Mouse (Mus musculus) myocyte (in vitro differentiated cells): ENCODE data around the gene Fam166a. TPM values are rescaled to one million over a fixed set of nuclear protein-coding genes. Genes with fewer than 3 reads are reported as not detected.

Experiments used
- H3K27me3 ChIP-seq: one replicate; pipeline ENCODE4 v1.6.1; 2011; ENCODE audit not compliant: control insufficient read depth, insufficient read depth, insufficient read length
- H3K36me3 ChIP-seq: one replicate; pipeline ENCODE4 v1.6.1; 2011; ENCODE audit not compliant: control insufficient read depth, insufficient read depth
- H3K4me2 ChIP-seq: one replicate; pipeline ENCODE4 v1.6.1; 2011; ENCODE audit warnings: low read depth, control low read depth
- H3K4me3 ChIP-seq: one replicate; pipeline ENCODE4 v1.5.1; 2011; ENCODE audit warnings: mild to moderate bottlenecking, control low read depth, moderate library complexity
- H3K79me2 ChIP-seq: one replicate; pipeline ENCODE4 v1.6.1; 2011; ENCODE audit not compliant: control insufficient read depth, insufficient read depth
- H3ac ChIP-seq: one replicate; pipeline ENCODE4 v1.6.1; 2011; ENCODE audit not compliant: control insufficient read depth, insufficient read length
- CEBPB ChIP-seq: IDR thresholded peaks from 2 replicates; pipeline ENCODE4 v1.6.1; 2011; ENCODE audit warnings: mild to moderate bottlenecking, moderate library complexity; ENCODE audit not compliant: poor library complexity, insufficient read depth, severe bottlenecking
- E2F4 ChIP-seq: IDR thresholded peaks from one replicate; pipeline ENCODE4 v1.6.1; 2011; ENCODE audit warnings: mild to moderate bottlenecking, control low read depth, moderate library complexity; ENCODE audit not compliant: insufficient read depth
- MAX ChIP-seq: IDR thresholded peaks from one replicate; pipeline ENCODE4 v1.6.1; 2011; ENCODE audit warnings: low read depth, mild to moderate bottlenecking, control low read depth
- MYOD1 ChIP-seq, 3 experiments: IDR thresholded peaks; one replicate each; pipeline ENCODE4 v1.6.1; 2011; ENCODE audit warnings: control low read depth in 2 of 3, low read depth in 2 of 3, mild to moderate bottlenecking in 2 of 3, moderate library complexity in 1 of 3; ENCODE audit not compliant: insufficient read length in 2 of 3, control insufficient read depth in 1 of 3
- MYOG ChIP-seq, 3 experiments: IDR thresholded peaks; one replicate each; pipeline ENCODE4 v1.6.1; 2011; ENCODE audit warnings: control low read depth in 2 of 3, low read depth in 2 of 3, mild to moderate bottlenecking in 2 of 3; ENCODE audit not compliant: insufficient read length in 2 of 3, control insufficient read depth in 1 of 3, insufficient read depth in 1 of 3
- POLR2A ChIP-seq: IDR thresholded peaks from one replicate; pipeline ENCODE4 v1.6.1; 2011; ENCODE audit warnings: low read depth, mild to moderate bottlenecking, control low read depth, moderate library complexity; ENCODE audit not compliant: insufficient read length
- POLR2AphosphoS2 ChIP-seq: IDR thresholded peaks from one replicate; pipeline ENCODE4 v1.6.1; 2011; ENCODE audit warnings: low read depth, control low read depth; ENCODE audit not compliant: insufficient read length
- REST ChIP-seq: IDR thresholded peaks from one replicate; pipeline ENCODE4 v1.6.1; 2011; ENCODE audit warnings: mild to moderate bottlenecking, control low read depth, moderate library complexity; ENCODE audit not compliant: insufficient read depth, insufficient read length
- SRF ChIP-seq: IDR thresholded peaks from one replicate; pipeline ENCODE4 v1.6.1; 2011; ENCODE audit warnings: low read depth; ENCODE audit not compliant: control insufficient read depth, insufficient read length
- TCF12 ChIP-seq: IDR thresholded peaks from one replicate; pipeline ENCODE4 v1.6.1; 2011; ENCODE audit warnings: mild to moderate bottlenecking, control low read depth; ENCODE audit not compliant: poor library complexity, insufficient read depth, severe bottlenecking
- TCF3 ChIP-seq: IDR thresholded peaks from one replicate; pipeline ENCODE4 v1.6.1; 2011; ENCODE audit warnings: low read depth, control low read depth; ENCODE audit not compliant: insufficient read length
- USF1 ChIP-seq: IDR thresholded peaks from one replicate; pipeline ENCODE4 v1.6.1; 2011; ENCODE audit warnings: low read depth, mild to moderate bottlenecking, control low read depth, moderate library complexity
- polyA plus RNA-seq: library from polyadenylated mRNA; unstranded; fragments of >200 nt; fragmentation: generic; extraction: Trizol; gene quantifications from one replicate; pipeline ENCODE4 v1.2.1, GENCODE M21; 2012; ENCODE audit warnings: missing spikeins

Fam166a gene
- polyA plus RNA-seq, 1 experiment: 0.48 TPM

GRCm38 (mm10) chr2:25180973-25181890 lies 37.3 kb upstream of the Fam166a start:
- Histone ChIP-seq H3K79me2 (no peaks in the 10 kb centered on the region), H3K36me3 (no peaks in the 10 kb centered on the region), H3ac (peak overlapping the region; percentile 10), H3K4me3 (peak overlapping the region; percentile 25), H3K27me3 (no peaks in the 10 kb centered on the region), H3K4me2 (peak overlapping the region; percentile 91)
- TF ChIP-seq REST: no peak
- TF ChIP-seq E2F4: no peak
- TF ChIP-seq CEBPB: no peak
- no peak for TF ChIP-seq USF1
- peak in 2 of 3 experiments; percentile 61 to 87 for TF ChIP-seq MYOD1 (IDR thresholded peaks at IDR 0.05; ENCODE audit: control insufficient read depth in 1 of 3, insufficient read length in 2 of 3, low read depth in 2 of 3)
- TF ChIP-seq POLR2AphosphoS2: no peak
- TF ChIP-seq MAX: no peak
- peak in 2 of 3 experiments; percentile 80 for TF ChIP-seq MYOG (IDR thresholded peaks at IDR 0.05; ENCODE audit: control insufficient read depth in 1 of 3, insufficient read depth in 1 of 3, insufficient read length in 2 of 3, low read depth in 2 of 3)
- TF ChIP-seq SRF: no peak
- TF ChIP-seq POLR2A: no peak
- no peak for TF ChIP-seq TCF12
- no peak for TF ChIP-seq TCF3

GRCm38 (mm10) chr2:25181891-25182397 lies 36.6 kb upstream of the Fam166a start:
- H3K36me3 ChIP-seq: no peaks in the 10 kb centered on the region
- peak overlapping the region; percentile 10 for H3ac ChIP-seq
- peak overlapping the region; percentile 91 for H3K4me2 ChIP-seq
- no peaks in the 10 kb centered on the region for H3K27me3 ChIP-seq
- no peak for TF ChIP-seq TCF3
- TF ChIP-seq CEBPB: no peak
- TF ChIP-seq MAX: no peak
- no peak for TF ChIP-seq USF1
- TF ChIP-seq REST: no peak
- no peak for TF ChIP-seq POLR2A
- no peak for TF ChIP-seq POLR2AphosphoS2
- TF ChIP-seq SRF: no peak
- H3K79me2 ChIP-seq: no peaks in the 10 kb centered on the region
- H3K4me3 ChIP-seq: peak overlapping the region; percentile 25

- Histone ChIP-seq H3K79me2 (no peaks in the 10 kb centered on the region), H3K4me2 (no peak overlapping the region), H3K27me3 (no peaks in the 10 kb centered on the region), H3ac (no peak overlapping the region), H3K36me3 (no peaks in the 10 kb centered on the region), H3K4me3 (no peak overlapping the region)
- TF ChIP-seq E2F4: no peak
Observed at GRCm38 (mm10) chr2:25182664-25183063, 35.9 kb upstream of the Fam166a start.

- Histone ChIP-seq H3K4me3 (no peak overlapping the region), H3K4me2 (no peak overlapping the region), H3K79me2 (no peaks in the 10 kb centered on the region), H3K27me3 (no peaks in the 10 kb centered on the region), H3ac (no peak overlapping the region), H3K36me3 (no peaks in the 10 kb centered on the region)
- TF ChIP-seq MYOD1 (IDR thresholded peaks at IDR 0.05; ENCODE audit: control insufficient read depth in 1 of 3, insufficient read length in 2 of 3, low read depth in 2 of 3) (no peak), MAX (no peak)
Observed at GRCm38 (mm10) chr2:25183336-25183735, 35.2 kb upstream of the Fam166a start.

- Histone ChIP-seq H3K4me3 (no peak overlapping the region), H3K79me2 (no peaks in the 10 kb centered on the region), H3K36me3 (no peaks in the 10 kb centered on the region), H3ac (no peak overlapping the region), H3K27me3 (no peaks in the 10 kb centered on the region), H3K4me2 (no peak overlapping the region)
- TF ChIP-seq MYOG (IDR thresholded peaks at IDR 0.05; ENCODE audit: control insufficient read depth in 1 of 3, insufficient read depth in 1 of 3, insufficient read length in 2 of 3, low read depth in 2 of 3): no peak
- no peak for TF ChIP-seq MAX
- TF ChIP-seq POLR2A: no peak
- no peak for TF ChIP-seq TCF3
- TF ChIP-seq USF1: no peak
- no peak for TF ChIP-seq REST
- TF ChIP-seq SRF: no peak
- TF ChIP-seq POLR2AphosphoS2: no peak
- no peak for TF ChIP-seq MYOD1 (IDR thresholded peaks at IDR 0.05; ENCODE audit: control insufficient read depth in 1 of 3, insufficient read length in 2 of 3, low read depth in 2 of 3)
- no peak for TF ChIP-seq TCF12
- TF ChIP-seq E2F4: no peak
- no peak for TF ChIP-seq CEBPB
Observed at GRCm38 (mm10) chr2:25184496-25184895, 34.0 kb upstream of the Fam166a start.
